Mouse (Mus musculus) MEL (cell line): ENCODE results near the gene Id1. TPM values are rescaled to one million over a fixed set of nuclear protein-coding genes. Genes with fewer than 3 reads are reported as not detected.

Experiments used
- DNase-seq: peaks from one replicate; pipeline ENCODE4 v3.0.0; 2011; ENCODE audit warnings: low read depth, low spot score
- H3K27ac ChIP-seq: 2 replicates; pipeline ENCODE4 v1.5.1; 2012; ENCODE audit warnings: low read depth, mild to moderate bottlenecking, control low read depth, low read length, moderate library complexity; ENCODE audit not compliant: control insufficient read depth
- H3K27me3 ChIP-seq, 2 experiments: fragments of 150-350 bp in 1 of 2; sonication (generic) in 1 of 2; 2 replicates each; pipeline ENCODE4 v1.6.1; 2012; ENCODE audit warnings: low read length in 2 of 2, mild to moderate bottlenecking in 2 of 2, improper control_type of control experiment in 1 of 2, moderate library complexity in 1 of 2; ENCODE audit not compliant: insufficient read depth in 2 of 2, control insufficient read depth in 1 of 2
- H3K36me3 ChIP-seq, 2 experiments: 2 replicates each; pipeline ENCODE4 v1.6.1; 2012 to 2014; ENCODE audit warnings: low read length in 2 of 2, improper control_type of control experiment in 1 of 2, inconsistent platforms in 1 of 2, mild to moderate bottlenecking in 1 of 2; ENCODE audit not compliant: insufficient read depth in 2 of 2, control insufficient read depth in 1 of 2
- H3K4me1 ChIP-seq, 2 experiments: fragments of 150-350 bp in 1 of 2; sonication (generic) in 1 of 2; 2 replicates each; pipeline ENCODE4 v1.6.1; 2012; ENCODE audit warnings: low read length in 2 of 2, improper control_type of control experiment in 1 of 2, mild to moderate bottlenecking in 1 of 2; ENCODE audit not compliant: insufficient read depth in 2 of 2, control insufficient read depth in 1 of 2
- H3K4me3 ChIP-seq, 2 experiments: fragments of 150-350 bp in 1 of 2; sonication (generic) in 1 of 2; 2 replicates each; pipeline ENCODE4 v1.5.1; 2012; ENCODE audit warnings: low read depth in 2 of 2, low read length in 2 of 2, mild to moderate bottlenecking in 2 of 2, moderate library complexity in 2 of 2, control low read depth in 1 of 2, improper control_type of control experiment in 1 of 2; ENCODE audit not compliant: control insufficient read depth in 1 of 2, insufficient read depth in 1 of 2
- H3K79me2 ChIP-seq: 2 replicates; pipeline ENCODE4 v1.6.1; 2012; ENCODE audit warnings: mild to moderate bottlenecking, low read length, moderate library complexity; ENCODE audit not compliant: control insufficient read depth, poor library complexity, insufficient read depth
- H3K9ac ChIP-seq: 2 replicates; pipeline ENCODE4 v1.6.1; 2012; ENCODE audit warnings: low read depth, mild to moderate bottlenecking, control low read depth, low read length, moderate library complexity; ENCODE audit not compliant: control insufficient read depth, poor library complexity, severe bottlenecking
- H3K9me3 ChIP-seq: fragments of 150-350 bp; sonication (generic); replicated peaks from 2 replicates; pipeline ENCODE4 v1.6.1; 2012; ENCODE audit warnings: mild to moderate bottlenecking, low read length, improper control_type of control experiment, moderate library complexity; ENCODE audit not compliant: insufficient read depth
- CHD2 ChIP-seq: IDR thresholded peaks from 2 replicates; pipeline ENCODE4 v1.6.1; 2011; ENCODE audit warnings: low read length, improper control_type of control experiment
- GABPA ChIP-seq: IDR thresholded peaks from 2 replicates; pipeline ENCODE4 v1.6.1; 2012; ENCODE audit warnings: low read depth, mild to moderate bottlenecking, inconsistent platforms, low read length, improper control_type of control experiment, moderate library complexity
- HCFC1 ChIP-seq: IDR thresholded peaks from 2 replicates; pipeline ENCODE4 v1.6.1; 2012; ENCODE audit warnings: low read depth, mild to moderate bottlenecking, inconsistent platforms, low read length, improper control_type of control experiment, moderate library complexity
- MAX ChIP-seq: IDR thresholded peaks from 2 replicates; pipeline ENCODE4 v1.6.1; 2011; ENCODE audit warnings: low read length, improper control_type of control experiment
- MXI1 ChIP-seq: IDR thresholded peaks from 2 replicates; pipeline ENCODE4 v1.6.1; 2011; ENCODE audit warnings: mild to moderate bottlenecking, low read depth, low read length, improper control_type of control experiment
- MYB ChIP-seq: IDR thresholded peaks from 2 replicates; pipeline ENCODE4 v1.6.1; 2011; ENCODE audit warnings: mild to moderate bottlenecking, low read depth, low read length, improper control_type of control experiment
- NELFE ChIP-seq: IDR thresholded peaks from 2 replicates; pipeline ENCODE4 v1.6.1; 2011; ENCODE audit warnings: low read depth, low read length, improper control_type of control experiment
- TBP ChIP-seq: IDR thresholded peaks from 2 replicates; pipeline ENCODE4 v1.8.0; 2011; ENCODE audit warnings: low read depth, low read length, improper control_type of control experiment
- polyA plus RNA-seq, 2 experiments: library from polyadenylated mRNA; stranded (reverse) in 1 of 2; unstranded in 1 of 2; fragments of >175 nt in 1 of 2; fragments of >200 nt in 1 of 2; gene quantifications; 2 replicates each; pipeline versions ENCODE4 v1.2.1 to v1.2.4; 2012; ENCODE audit warnings: low replicate concordance in 2 of 2, low read depth in 1 of 2; ENCODE audit not compliant: insufficient read length in 2 of 2, insufficient read depth in 1 of 2, missing spikeins in 1 of 2
- total RNA-seq: library from RNA; depleted of rRNA; stranded (reverse); fragments of 300-350 nt; gene quantifications from 2 replicates; pipeline ENCODE4 v1.2.3, GENCODE M21; 2012

Gene Id1
- total and polyA plus RNA-seq, 3 experiments = 102 to 486 TPM; not detected in 1

DNA sequence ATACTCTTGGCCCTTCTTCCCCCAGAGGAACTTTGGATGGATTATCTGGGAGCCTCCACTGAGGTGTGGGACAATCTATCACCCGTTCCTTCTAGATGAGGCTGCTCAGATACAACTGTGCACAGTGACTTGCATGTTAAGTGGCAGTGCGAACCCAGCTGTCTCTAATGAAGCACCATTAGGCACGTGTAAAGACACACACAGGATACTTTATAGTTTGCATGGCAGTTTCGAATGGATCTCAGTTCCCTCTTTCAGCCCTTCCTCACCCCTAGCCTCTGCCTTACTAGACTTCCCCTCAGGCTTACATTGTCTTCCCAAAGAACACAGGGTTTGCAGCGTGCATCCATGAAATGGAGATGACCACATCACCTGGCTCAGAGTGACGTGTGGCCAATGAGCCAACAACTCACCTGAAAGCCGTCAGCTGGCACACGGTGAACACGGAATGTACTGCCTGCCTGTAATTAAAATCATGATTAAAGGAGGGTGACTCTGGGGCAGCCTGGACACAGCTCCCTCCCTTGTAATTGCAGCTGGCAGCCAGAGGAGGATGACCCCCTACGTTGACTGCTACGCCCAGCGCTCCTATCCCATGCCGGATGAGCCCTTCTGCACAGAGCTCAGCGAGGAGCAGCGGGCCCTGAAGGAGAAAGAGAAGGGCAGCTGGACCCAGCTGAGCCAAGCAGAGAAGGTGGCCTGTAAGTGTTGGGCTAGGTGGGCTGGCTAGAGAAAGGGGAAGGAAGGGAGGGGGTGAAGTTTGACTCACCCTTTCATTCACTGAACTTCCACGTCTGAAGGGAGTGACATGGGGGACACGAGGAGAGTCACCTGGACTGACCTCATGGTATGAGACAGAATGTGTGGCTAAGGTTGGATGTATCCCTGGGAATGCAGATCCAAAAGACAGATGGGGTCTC, 20.7 kb downstream of the Id1 start:
- no peak for DNase-seq
- no peaks in the 10 kb centered on the region; a peak in 1 of 4 replicates for H3K4me1 ChIP-seq
- TF ChIP-seq CHD2 = no peak
- TF ChIP-seq MXI1 = no peak
- no peak for TF ChIP-seq MYB
- TF ChIP-seq, all 39 proteins: peak for 0
- no peak overlapping the region for H3K4me3 ChIP-seq
- no peak overlapping the region for H3K27ac ChIP-seq
- no peaks in the 10 kb centered on the region for H3K9me3 ChIP-seq
- no peaks in the 10 kb centered on the region for H3K27me3 ChIP-seq
- H3K36me3 ChIP-seq = no peaks in the 10 kb centered on the region
- no peaks in the 10 kb centered on the region for H3K79me2 ChIP-seq
- no peak overlapping the region for H3K9ac ChIP-seq

DNA sequence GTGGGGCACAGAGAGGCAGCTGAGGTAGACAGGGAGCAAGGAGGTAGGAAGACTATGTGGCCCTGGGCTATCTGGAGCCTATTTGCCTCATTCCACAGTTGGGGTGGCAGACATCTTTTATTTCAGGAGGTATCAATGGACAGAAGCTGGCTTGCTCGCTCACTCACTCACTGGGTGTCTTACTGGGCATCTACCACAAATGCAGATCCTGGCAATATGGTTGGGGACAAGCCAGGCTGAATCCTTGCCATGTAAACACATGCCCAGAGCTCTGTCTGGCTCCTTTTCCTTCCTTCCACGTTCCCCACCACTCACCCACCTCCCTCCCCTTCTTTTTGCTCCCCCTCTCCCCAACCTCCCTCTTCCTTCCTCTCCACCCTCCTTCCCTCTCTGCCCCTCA, 21.4 kb downstream of the Id1 start:
- no peak overlapping the region for H3K4me3 ChIP-seq
- TF ChIP-seq GABPA = no peak
- no peak for TF ChIP-seq MAX
- TF ChIP-seq HCFC1 = no peak
- H3K79me2 ChIP-seq = no peaks in the 10 kb centered on the region
- no peaks in the 10 kb centered on the region for H3K9me3 ChIP-seq
- H3K27me3 ChIP-seq = no peaks in the 10 kb centered on the region
- H3K27ac ChIP-seq = no peak overlapping the region
- DNase-seq = no peak
- H3K4me1 ChIP-seq = no peaks in the 10 kb centered on the region; a peak in 1 of 4 replicates
- no peaks in the 10 kb centered on the region for H3K36me3 ChIP-seq
- no peak overlapping the region for H3K9ac ChIP-seq

DNA sequence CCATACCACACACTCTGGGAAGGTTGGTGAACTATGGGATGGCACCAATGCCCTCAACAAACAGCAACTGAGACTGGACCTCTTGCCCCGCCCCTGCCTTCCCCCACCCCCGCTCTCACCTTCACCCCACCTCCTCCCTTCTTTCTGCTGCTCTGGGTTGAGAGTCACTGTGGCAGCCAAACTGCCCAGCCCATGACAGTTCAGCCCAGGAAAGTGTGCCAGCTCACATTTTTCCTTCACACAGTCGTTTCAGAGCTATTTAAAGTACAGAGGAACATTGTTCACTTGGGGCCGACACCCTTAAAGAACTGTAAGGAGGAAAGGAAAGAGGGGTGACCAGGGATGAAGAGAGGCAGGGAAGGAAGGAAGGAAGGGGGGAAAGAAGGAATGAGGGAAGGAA, 22.3 kb downstream of the Id1 start:
- no peak overlapping the region for H3K9ac ChIP-seq
- no peak overlapping the region for H3K4me3 ChIP-seq
- TF ChIP-seq TBP (no peak), NELFE (no peak)
- no peak overlapping the region for H3K27ac ChIP-seq
- DNase-seq = no peak
- no peaks in the 10 kb centered on the region for H3K9me3 ChIP-seq
- H3K4me1 ChIP-seq = no peaks in the 10 kb centered on the region; a peak in 1 of 4 replicates
- H3K27me3 ChIP-seq = no peaks in the 10 kb centered on the region
- H3K36me3 ChIP-seq = peaks cover 0 to 2% of the 10 kb centered on the region in 2 experiments; a peak in 1 of 4 replicates
- no peaks in the 10 kb centered on the region for H3K79me2 ChIP-seq
